Mouse (Mus musculus) heart, adult 8-10 months (tissue): ENCODE measurements around the gene Tchp. TPM values are rescaled to one million over a fixed set of nuclear protein-coding genes. Genes with fewer than 3 reads are reported as not detected.

Source experiments
- DNase-seq: peaks from one replicate; pipeline ENCODE4 v3.0.0; 2022; ENCODE audit warnings: low spot score
- total RNA-seq, 4 experiments: library from RNA; stranded (reverse); gene quantifications; 2 replicates each; pipeline ENCODE4 v1.2.4; 2022

The Tchp gene
- 1 to 10 TPM; 4.2 to 5.0 (median 4.9) TPM for total RNA-seq

DNA sequence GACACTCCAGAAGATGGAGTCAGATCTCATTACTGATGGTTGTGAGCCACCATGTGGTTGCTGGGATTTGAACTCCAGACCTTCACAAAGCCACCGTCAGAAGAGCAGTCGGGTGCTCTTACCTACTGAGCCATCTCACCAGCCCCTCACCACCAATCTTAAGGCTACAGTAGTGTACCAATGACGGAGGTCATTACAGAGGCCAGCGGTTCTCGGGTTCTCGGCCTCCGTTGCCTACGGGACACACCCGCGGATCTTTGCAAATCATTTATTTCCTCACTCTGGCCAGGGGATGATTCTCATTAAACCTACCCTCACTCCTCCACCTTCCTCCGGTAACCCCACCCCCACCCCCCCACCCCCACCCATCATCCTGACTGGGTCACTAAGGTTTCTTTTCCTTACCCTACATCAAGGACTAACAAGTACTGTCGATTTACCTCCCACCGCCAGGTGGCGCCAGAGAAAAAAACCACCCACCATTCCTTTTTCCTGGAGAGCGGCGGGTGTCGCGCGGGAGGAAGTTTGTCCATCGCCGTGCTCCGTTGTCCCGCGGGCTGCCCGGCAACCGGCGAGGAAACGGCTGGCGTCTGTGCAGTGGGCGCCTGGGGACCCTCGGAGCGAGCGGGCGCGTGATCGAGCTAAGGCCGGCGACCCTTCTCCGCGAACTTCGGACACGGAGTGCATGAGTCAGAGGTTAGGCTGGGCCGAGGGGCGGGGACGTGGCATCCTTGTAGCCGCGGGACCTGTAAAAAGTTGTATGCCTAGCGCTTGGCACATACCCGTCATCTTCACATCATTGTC is at the start of gene Tchp:
TSS of gene Tchp (plus strand) at position 496 of the 804 bp plus-strand sequence.
- peak; percentile 95 for DNase-seq

DNA sequence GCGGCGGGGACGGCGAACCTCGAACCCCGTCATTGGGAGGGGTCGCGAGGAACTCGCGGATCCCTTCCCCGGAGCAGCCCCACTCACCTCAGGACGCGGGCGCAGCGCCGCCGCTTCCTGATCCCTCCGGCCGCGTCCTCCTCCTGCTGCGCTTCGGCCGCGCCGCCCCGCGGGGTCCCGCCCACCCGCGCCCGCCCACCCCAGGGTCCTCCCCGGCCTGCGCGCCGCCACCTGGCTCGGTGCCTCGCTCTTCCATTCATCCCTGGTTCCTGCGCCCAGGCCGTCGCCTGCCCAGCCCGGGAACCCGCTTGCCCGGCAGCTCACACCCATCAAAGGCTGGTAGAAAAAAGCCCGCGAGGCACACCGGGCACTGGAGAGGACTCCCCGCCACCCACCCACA is 49.3 kb upstream of the Tchp start, which contains the start of gene Trpv4:
TSS of gene Trpv4 (minus strand) at position 167 of the 400 bp plus-strand sequence.
- DNase-seq = no peak

DNA sequence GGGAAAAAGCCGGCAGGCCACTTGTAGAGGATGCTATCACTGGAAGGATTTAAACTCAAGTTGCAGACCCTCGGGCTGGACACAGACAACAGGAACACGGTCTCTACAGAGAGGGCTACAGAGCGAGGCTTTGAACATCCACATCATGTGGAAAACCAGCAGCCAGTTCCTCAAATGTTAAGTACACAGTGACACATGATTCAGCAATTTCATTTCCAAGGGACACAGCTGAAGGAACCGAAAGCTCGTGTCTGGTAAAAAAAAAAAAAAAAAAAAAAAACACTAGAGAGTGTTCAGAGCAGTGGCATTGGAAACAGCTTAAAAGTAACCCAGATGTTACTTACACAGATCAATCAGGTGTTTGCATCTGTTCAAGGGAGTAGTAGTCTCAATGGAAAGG is 46.5 kb upstream of the Tchp start:
- DNase-seq = no peak

DNA sequence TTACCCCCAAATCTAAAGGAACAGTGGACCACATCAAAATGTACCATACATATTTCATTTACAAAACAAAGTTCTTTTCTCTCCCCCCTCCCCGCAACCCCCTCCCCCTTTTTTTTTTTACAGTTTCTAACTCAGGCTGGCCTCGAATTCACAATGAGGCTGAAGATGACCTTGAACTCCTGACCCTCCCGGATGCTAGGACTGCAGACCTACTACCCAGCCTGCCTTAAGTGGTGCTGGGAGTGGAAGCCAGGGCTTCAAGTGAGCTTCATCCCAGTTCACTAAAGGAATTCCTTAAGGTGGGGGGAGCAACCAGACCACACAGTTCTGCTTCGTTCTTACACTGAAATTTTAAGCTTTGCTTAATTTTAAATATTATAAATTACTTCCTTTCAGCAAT is 43.4 kb upstream of the Tchp start:
- DNase-seq = no peak

DNA sequence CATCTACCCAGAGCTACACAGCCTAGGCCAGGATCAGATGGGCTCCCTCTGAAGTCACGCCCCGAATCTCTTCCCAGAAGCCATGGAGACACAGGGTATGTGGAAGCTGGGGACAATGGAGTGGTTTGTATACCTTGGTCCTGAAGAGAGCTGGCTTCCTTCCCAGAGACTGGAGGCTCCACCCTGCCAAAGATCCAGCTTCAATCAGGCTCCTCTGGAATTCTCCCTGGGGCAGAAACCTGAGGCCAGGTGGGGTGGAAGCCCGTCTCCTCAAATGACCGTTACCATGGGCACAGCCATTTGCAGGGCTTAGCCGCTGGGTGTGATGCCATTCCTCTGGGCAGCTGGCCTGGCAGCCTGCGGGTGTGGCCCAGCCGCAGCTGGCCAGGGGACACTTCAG is 42.8 kb upstream of the Tchp start:
- DNase-seq = no peak

DNA sequence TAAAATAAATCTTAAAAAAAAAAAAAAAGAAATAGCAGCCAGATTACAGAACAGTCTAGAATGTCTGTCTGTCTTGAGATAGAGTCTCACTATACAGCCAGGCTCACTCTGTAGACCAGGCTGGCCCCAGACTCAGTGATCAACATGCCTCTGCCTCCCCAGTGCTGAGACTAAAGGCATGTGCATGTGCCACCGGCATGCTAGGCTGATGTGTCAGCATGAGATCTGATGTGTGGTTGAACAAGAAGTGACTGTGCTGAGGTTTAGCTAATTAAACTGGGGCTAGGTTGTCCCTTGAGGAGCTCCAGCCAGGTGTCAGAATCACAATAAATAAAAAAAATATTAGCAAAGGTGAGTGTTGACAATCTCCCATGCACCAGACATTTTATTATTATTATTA is 40.9 kb upstream of the Tchp start:
- no peak for DNase-seq

DNA sequence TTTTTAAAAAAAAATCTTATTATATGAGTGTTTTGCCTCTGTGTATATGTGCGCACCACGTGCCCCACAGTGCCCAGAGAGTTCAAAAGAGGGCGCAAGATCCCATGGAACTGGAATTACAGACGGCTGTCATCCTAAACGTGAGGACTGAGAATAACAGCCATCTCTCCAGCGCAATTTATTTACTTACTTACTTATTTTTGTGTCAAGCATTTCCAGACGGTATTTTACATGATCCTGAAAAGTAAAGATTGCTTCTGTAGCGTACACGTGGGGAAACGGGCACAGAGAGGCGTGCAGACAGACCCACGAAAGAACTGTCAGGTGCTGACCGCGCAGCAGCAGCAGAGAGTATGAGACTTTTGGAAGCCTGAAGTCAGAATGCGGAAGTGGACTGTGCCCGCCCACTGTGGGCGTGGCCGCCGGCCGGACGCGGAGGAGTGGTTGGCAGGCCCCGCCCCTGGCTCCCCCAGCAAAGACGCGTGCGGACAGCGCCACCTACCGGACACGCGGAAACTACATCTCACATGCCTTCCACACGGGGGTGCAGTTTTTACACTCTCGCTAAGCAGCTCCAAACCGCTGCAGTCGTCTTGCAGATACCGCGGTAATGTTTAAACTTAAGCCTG is 40.2 kb upstream of the Tchp start:
- DNase-seq = peak; percentile 99

DNA sequence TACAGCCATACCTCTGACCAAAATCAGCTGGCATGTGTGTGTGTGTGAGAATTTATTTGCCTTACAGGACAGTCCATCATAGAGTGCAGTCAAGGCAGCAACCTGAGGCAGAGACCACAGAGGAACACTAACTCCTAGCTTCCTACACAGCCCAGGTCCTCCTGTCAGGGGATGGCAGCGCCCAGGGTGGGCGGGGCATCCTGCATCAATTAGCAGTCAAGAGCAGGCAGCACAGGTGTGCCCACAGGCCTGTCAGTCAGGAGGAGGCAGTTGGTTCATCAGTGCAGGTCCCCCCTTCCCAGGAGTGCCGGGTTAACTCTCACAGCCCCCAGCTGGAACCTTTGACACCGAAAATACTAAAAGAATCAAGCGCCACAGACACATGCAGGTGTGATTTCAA is 38.5 kb upstream of the Tchp start:
- DNase-seq = no peak

DNA sequence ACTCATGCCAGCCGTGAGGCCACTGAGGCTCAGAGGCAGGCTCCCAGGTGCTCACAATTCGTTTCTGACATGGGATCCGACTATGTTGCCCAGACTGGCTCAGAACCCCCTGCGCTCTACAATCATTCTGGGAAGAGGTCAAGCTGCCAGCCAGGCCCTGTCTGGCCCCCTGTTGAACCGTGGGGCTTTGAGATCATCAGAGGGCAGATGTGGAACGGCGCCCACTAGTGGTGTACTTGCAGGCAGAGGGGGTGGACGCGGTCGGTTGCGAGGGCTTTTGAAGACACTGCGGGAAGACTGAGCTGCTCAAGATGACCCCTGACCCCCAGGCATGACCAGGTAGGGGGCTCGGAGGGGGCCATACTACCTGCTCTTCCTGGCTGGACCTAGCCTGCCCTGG is 34.4 kb upstream of the Tchp start:
- DNase-seq = no peak

DNA sequence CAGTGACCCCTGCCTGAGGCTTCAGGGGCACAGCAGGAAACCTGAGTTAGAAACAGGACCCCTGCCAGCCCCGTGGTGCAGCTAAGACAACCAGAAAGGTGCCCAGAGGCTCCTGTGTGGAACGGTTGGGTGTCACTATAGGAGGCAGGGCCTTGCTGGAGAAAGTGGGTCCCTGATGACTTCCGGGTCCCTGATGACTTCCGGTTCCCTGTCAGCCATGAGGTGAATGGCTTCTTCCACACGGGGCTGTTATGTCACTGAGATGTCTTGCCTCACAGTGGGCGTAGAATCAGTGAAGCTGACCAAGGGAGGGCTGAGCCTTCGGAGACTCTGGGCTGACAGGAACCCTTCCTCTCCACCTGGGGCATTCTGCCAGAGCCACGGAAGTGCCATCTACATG is 33.0 kb upstream of the Tchp start:
- DNase-seq = no peak

DNA sequence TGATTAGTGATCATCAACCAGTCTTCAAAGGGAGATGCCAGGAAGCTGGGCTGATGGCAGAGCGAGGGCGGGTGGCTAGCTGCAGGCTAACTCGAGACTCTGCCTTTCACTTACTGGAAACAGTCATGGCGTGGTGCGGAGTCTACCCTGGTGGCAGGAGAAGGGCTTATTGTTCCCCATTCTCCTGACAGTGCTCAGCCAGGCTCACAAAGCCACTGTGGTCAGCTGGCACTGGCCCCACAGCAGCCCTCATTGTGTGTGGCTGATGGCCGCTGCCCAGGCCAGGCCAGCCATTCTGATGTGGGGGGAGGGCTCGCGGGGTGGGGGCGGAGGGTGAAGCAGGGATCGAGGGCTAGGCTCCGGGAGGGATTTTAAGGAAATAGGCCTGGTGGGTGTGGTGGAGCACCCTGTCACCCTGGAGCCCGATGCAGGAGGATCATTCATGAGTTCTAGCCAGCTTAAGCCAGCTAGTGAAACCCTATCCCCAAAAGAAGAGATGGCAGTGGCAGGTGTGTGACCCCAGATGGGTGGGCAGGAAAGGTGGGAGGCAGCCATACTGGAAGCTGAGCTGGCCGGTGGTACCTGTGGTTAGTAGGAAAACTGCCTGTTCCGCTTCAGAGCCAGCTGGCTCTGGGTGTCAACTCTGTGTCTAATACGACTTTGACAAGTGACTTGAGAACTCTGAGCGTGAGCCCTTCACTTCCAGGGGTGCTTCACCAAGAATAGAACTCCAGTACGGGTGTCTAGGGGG is 27.5 kb upstream of the Tchp start:
- no peak for DNase-seq

DNA sequence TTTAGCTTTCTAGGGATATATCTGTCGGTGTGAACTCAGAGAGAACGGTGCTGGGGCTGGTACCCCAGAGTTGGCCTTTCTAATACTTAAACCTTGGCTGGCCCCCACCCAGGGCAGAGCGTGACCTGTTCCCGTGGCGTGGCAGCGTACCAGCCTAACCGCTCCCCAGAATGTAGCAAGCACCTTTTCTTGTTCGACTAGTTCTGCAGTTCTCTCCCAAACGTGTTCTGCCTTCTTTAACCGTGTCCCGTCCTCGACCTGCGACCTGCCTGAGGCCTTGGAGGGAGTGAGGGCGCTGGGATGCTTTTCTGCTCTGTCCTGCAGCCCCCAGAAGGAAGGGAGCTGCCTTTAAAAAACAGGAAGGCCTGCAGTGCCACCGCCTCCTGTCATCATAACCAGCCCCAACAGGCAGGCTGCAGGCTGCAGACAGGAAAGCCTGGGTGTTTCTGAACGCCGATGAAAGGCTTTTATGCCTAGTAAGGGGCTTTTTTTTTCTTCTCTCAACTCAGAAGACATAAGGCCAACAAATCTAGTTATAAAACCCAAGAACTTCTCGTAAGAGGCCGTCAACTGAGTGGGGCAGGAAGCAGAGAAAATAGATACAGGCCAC is 26.8 kb upstream of the Tchp start:
- DNase-seq = no peak

DNA sequence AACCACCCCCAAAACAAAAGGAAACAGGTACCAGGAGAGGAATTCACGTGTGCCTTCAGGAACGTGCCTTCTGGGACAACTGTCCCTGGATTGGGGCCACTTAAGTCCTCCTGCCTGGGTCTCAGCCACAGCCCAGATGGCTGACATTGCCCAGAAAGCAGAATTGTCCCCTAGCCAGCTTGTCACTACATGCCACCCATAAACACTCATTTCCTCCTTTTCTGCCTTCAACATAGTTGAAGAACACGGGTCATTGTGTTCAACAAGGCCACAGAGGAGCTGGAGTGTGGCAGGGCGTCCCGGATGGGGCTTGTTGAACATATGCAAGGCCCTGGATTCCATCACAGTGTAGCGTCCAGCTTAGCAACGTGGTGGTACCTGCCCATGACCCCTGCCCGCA is 25.8 kb upstream of the Tchp start:
- no peak for DNase-seq

DNA sequence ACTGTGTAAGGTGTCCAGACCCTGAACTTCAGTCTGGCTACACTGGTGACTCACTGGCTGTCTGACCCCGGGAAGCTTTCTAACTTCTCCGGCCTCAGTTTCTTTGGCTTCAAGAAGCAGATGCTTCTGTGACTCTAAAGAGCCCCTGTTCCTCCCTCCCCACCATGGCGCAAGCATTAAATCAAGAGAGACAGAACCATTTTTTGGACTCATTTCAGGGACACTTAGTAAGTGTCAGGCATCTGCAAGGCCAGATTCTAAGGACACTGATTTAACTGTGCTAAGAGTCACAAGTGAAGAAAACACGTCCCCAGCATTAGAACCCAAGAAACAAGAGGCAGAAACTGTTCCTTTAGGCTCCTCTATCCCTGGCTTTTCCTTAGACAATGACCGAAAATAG is 21.6 kb upstream of the Tchp start:
- DNase-seq = no peak

DNA sequence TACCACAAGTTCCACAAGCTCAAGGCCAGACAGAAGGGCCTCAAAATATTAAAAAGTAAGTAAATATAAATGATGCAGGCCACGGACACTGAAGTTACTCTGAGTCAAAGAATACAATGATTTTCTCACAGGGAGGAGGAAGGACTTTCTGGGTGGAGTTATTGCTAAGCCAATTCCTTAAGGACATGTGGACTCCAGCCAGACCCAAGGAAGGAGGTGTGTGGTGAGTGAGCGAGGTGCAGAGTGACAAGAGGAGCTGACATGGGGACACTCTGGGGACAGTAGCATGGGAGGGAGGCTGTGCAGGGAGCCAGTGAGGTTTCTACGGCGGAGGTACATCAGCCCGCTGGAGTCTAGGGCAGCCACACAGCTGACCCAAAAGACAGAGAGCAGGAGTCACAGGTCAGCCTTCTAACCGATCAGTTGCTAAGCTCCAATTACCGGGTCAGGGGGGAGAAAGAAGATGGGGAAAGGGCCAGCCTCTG is 20.8 kb upstream of the Tchp start:
- DNase-seq = no peak

DNA sequence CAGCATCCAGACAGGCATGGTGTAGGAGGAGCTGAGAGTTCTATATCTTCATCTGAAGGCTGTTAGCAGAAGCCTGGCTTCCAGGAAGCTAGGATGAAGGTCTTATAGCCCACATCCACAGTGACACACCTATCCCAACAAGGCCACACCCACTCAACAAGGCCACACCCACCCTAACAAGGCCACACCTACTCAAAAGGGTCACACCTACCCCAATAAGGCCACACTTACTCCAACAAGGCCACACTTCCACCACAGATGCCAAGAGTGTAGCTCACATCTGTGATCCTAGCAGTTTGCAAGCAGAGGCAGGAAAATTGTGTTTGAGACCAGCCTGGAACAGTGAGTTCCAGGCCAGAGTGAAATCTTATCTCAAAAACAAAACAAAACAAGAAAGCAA is 19.7 kb upstream of the Tchp start:
- DNase-seq = no peak

DNA sequence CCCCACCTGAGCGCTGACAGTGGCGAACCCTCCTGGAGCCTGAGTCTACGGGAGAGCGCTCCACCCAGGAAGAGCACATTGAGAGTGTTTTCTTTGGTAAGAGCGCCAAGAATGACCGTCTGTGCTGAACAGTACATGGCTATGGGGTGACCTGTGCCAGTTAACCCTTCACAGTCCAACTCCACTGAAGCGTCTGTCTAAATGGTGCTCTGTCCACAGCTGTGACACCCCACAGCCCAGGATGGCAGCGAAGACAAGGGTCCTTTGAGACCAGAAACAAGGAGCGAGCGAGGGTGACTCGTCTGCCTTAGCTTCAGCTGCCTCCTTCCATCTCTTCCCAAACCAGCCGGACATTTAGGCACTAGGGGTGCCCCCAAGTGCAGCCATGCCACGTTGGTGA is 18.9 kb upstream of the Tchp start:
- no peak for DNase-seq

DNA sequence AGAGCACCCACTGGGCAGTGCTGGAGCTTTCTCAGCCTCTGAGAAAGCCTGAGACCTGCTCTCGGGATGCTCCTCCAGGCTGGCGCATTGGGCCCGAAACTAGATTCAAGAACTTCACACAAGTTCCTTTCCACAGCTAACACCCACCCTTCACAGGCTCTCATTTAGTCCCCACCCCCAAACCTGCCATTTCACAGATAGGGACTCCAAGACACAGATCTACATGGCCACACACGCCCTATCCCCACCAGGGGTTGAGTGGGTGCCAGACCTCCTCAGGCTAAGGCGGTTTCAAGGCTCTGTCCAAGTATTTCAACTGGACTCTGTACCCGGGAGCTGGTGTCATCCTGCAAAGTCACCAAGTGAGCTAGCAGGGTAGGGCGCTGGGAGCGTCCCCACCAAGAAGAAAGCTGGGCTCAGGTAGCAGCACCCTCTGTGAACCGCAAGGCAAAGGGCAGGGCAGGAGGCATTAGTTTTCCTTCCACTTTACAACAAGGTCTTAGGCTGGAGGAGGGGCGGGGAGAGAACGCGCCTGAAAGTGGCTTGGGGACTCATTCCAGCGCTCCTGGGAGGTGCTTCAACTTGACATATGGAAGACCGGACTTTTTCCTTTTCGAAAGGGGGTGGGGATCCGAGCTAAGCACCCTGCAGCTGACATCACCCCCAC is 17.7 kb upstream of the Tchp start:
- no peak for DNase-seq

DNA sequence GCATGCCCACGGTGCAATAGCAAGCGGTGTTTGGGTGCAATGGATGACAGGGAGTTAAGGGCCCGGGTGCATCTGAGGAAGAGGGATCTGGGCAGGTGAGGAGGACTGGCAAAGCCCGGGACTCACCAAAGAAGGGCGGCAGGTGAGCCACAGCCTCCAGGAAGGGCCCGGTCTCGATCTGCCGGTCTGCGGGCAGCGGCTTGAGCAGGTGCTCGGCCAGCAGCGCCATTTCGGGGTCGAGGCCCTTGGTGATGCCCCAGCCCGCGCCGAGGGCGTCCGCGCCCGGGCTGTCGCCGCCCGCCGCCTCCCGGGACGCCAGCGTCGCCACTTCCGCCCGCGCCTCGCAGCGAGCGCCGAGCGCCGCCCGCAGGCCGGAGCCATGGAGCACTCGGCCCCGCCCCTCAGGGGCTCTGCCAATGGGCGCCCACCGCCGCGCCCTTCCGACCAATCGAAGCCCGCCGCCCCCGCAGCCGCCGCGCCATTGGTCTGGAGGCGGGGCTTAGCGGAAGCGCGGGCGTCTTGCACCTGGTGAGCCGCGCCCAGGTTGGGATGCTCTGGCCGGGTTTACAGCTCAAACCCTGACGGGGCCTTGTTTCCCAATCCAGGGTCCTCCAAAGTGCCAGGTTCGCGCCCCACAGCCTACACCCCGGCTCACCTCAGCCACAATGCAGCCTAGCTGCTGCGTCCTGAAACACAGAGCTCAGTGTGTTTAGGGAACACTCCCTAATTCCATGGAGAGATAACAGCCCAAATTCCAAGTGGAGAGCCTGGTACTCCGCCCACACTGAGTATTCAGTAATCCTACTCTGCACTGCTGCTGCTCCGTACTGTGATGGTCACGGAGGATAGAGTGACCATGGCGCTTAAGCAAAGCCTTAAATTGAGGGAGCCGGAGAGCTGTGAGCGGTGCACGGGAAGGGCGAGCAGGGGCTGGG is 16.7 kb upstream of the Tchp start, which contains the start of gene Gltp:
TSS of gene Gltp (minus strand) at position 352 of the 935 bp plus-strand sequence.
- peak; percentile 85 for DNase-seq

DNA sequence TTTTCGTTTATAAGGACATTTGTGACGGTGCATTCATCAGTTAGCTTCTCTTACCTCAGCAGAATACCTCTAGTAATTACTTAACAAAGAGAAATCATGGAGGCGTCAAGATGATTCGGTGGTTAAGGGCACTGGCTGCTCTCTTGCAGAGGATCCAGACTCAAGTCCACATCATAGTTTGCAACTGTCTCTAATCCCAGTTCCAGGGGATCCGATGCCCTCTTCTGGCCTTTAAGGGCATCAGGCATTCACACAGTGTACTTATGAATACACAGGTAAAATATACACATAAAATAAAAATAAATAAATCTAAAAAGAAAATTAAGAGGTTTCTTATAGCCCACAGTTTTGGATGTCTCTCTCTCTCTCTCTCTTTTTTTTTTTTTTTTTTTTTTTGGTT is 11.8 kb upstream of the Tchp start:
- no peak for DNase-seq
